Mouse (Mus musculus) heart, adult 2 months (tissue): ENCODE measurements around the gene Iqca.

Source experiments
- CTCF ChIP-seq: fragments of 200-600 bp; IDR thresholded peaks from 2 replicates; pipeline ENCODE4 v1.8.1; 2022; ENCODE audit warnings: antibody characterized with exemption, mild to moderate bottlenecking, moderate library complexity
- EP300 ChIP-seq: fragments of 200-500 bp; IDR thresholded peaks from 2 replicates; pipeline ENCODE4 v1.6.1; 2011; ENCODE audit warnings: low read depth, low read length, control low read depth; ENCODE audit not compliant: insufficient read depth
- POLR2A ChIP-seq: fragments of 200-500 bp; IDR thresholded peaks from 2 replicates; pipeline ENCODE4 v1.6.1; 2011; ENCODE audit warnings: mild to moderate bottlenecking, low read depth, low read length, control low read depth; ENCODE audit not compliant: insufficient read depth

DNA sequence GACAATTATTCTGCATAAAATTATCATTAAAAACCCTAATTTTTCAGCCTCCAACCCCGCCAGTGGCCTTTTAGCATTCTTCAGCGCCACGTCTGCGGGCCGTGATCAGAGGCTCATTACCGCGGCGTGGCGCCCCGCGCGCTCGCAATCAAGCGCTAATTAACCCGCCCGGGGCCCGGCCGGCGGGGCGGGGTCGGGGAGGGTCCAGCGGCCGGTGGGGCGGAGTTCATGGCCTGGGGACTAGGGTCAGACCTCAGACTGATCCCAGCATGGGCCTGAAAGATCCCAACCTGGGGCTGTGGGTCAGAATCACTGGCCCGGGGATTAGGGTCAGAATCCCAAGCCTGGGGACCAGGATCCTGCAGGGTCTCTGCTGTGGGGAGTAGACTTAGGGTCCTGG lies 160.9 kb downstream of the Iqca start:
- TF ChIP-seq CTCF (no peak), POLR2A (no peak), EP300 (no peak)
